Mouse (Mus musculus) ovary, adult 18-20 months (tissue): ENCODE measurements at regions not wholly inside any gene's neighbourhood (a gene's known extent, or its start where the extent isn't known, plus 50 kb on each side); places are given as distances from the start of the nearest gene placed in this dataset.
A peak's percentile ranks its signal among the peaks of the same experiment; 100 is the strongest.

Experiments
- DNase-seq: peaks from one replicate; pipeline ENCODE4 v3.0.0; 2022; ENCODE audit warnings: low spot score, mixed read lengths

- DNase-seq: no peak
These were observed 121.9 kb upstream of the Gas1 start for GRCm38 (mm10) chr13:60299076-60299475.

- no peak for DNase-seq
These were observed 126.4 kb upstream of the Gas1 start for GRCm38 (mm10) chr13:60303561-60303960.

- DNase-seq: no peak
These were observed 128.1 kb upstream of the Gas1 start for GRCm38 (mm10) chr13:60305028-60305810.

GRCm38 (mm10) chr13:60308062-60308801, 131.1 kb upstream of the Gas1 start:
- DNase-seq: no peak

- no peak for DNase-seq
These were observed 132.3 kb upstream of the Gas1 start for GRCm38 (mm10) chr13:60309482-60309881.

- DNase-seq: no peak
These were observed 132.8 kb upstream of the Gas1 start for GRCm38 (mm10) chr13:60309926-60310325.

- no peak for DNase-seq
These were observed 135.4 kb upstream of the Gas1 start for GRCm38 (mm10) chr13:60312397-60313085.

GRCm38 (mm10) chr13:60318436-60319020, 141.4 kb upstream of the Gas1 start:
- DNase-seq: no peak

GRCm38 (mm10) chr13:60319268-60319667, 142.1 kb upstream of the Gas1 start:
- no peak for DNase-seq

- DNase-seq: no peak
These were observed 142.9 kb upstream of the Gas1 start for GRCm38 (mm10) chr13:60319861-60320602.

- no peak for DNase-seq
These were observed 145.4 kb upstream of the Gas1 start for GRCm38 (mm10) chr13:60322579-60322978.

GRCm38 (mm10) chr13:60330475-60331258, 153.5 kb upstream of the Gas1 start:
- DNase-seq: no peak

GRCm38 (mm10) chr13:60336196-60336595, 159.0 kb upstream of the Gas1 start:
- DNase-seq: no peak

GRCm38 (mm10) chr13:60337383-60337782, 160.2 kb upstream of the Gas1 start:
- no peak for DNase-seq

GRCm38 (mm10) chr13:60338107-60338506, 160.9 kb upstream of the Gas1 start:
- no peak for DNase-seq

- no peak for DNase-seq
These were observed 162.9 kb upstream of the Gas1 start for GRCm38 (mm10) chr13:60340068-60340467.

GRCm38 (mm10) chr13:60347881-60348280, 170.7 kb upstream of the Gas1 start:
- DNase-seq: peak; percentile 7

GRCm38 (mm10) chr13:60348438-60348837, 171.3 kb upstream of the Gas1 start:
- DNase-seq: no peak

GRCm38 (mm10) chr13:60355707-60356490, 178.7 kb upstream of the Gas1 start:
- DNase-seq: no peak
